31 mouse cellular contexts compared by ENCODE assay signal in genomic region chr2:68463801-68464200, GRCm38 (mm10). TPM values are rescaled to one million over a fixed set of nuclear protein-coding genes. Genes with fewer than 3 reads are reported as not detected.
DNase-seq lines count a peak whose midpoint lies in the region; ATAC-seq lines count a peak whose summit lies in the region.
"Had no signal": no experiment of that assay in that cellular context is flagged by ENCODE, and none has a peak within 500 bp of the region (broad histone marks: within the 10 kb centered on the region; RNA-seq: fewer than 3 reads in every experiment).

No protein-coding gene starts in this region.

- H3K27me3 ChIP-seq in heart, embryonic 10.5 days (ENCODE audit: insufficient read depth, poor library complexity, severe bottlenecking) = no peaks in the 10 kb centered on the region
- H3K27me3 ChIP-seq in midbrain, embryonic 11.5 days (ENCODE audit: control insufficient read depth, insufficient read depth, low read length) = no peaks in the 10 kb centered on the region
- no peaks in the 10 kb centered on the region for H3K27me3 ChIP-seq in midbrain, embryonic 15.5 days (replicated peaks)
- H3K27me3 ChIP-seq: CH12.LX; embryonic facial prominence, embryonic 13.5 days; forebrain, embryonic 12.5 days; forebrain, embryonic 15.5 days; hindbrain, embryonic 13.5 days; intestine, embryonic 15.5 days; kidney, embryonic 15.5 days; Patski had no signal

- H3K4me1 ChIP-seq in heart, embryonic 10.5 days = peaks cover 51% of the 10 kb centered on the region
- peaks cover 11% of the 10 kb centered on the region for H3K4me1 ChIP-seq in midbrain, embryonic 11.5 days (ENCODE audit: control insufficient read depth, insufficient read depth, low read length)
- peaks cover 3% of the 10 kb centered on the region for H3K4me1 ChIP-seq in midbrain, embryonic 15.5 days
- H3K4me1 ChIP-seq: embryonic facial prominence, embryonic 13.5 days had no signal

- WGBS in heart, embryonic 10.5 days = 78% methylated on average over 4 of the region's 4 CpGs
- 85% methylated on average over 4 of the region's 4 CpGs for WGBS in midbrain, embryonic 11.5 days
- WGBS in midbrain, embryonic 15.5 days = 85% methylated on average over 4 of the region's 4 CpGs

- peak; percentile 59 for DNase-seq in adrenal gland, adult 2 months
- DNase-seq in adrenal gland, adult 18-20 months (ENCODE audit: low spot score in 2 of 2) = no peak
- DNase-seq in heart, embryonic 10.5 days (ENCODE audit: low spot score) = peak; percentile 58
- no peak for DNase-seq in heart, adult 8-10 months (ENCODE audit: low spot score)
- DNase-seq in midbrain, embryonic 11.5 days (ENCODE audit: low spot score, missing footprints) = peak; percentile 21
- no peak for DNase-seq in cerebellum, postnatal 14 days
- DNase-seq: B cell, adult 2 months; cerebellum, adult 18-20 months; cerebellum, adult 9-11 months; cerebellum, postnatal 36 days; embryo, embryonic 11 days; gastrocnemius, postnatal 10 days; gastrocnemius, postnatal 36 days; heart, postnatal 14 days; kidney, adult 11 months; kidney, adult 8-10 months had no signal

- no peak for ATAC-seq in midbrain, embryonic 11.5 days (ENCODE audit: low FRiP score)
- ATAC-seq in midbrain, embryonic 15.5 days (replicated peaks) = no peak
- ATAC-seq: forebrain, embryonic 15.5 days; hindbrain, embryonic 16.5 days; intestine, embryonic 15.5 days; Patski had no signal

- H3K4me3 ChIP-seq in heart, embryonic 10.5 days = no peak overlapping the region
- H3K4me3 ChIP-seq in midbrain, embryonic 11.5 days (ENCODE audit: low read depth, low read length) = no peak overlapping the region
- no peak overlapping the region for H3K4me3 ChIP-seq in midbrain, embryonic 15.5 days
- H3K4me3 ChIP-seq: embryonic facial prominence, embryonic 10.5 days; embryonic facial prominence, embryonic 13.5 days; erythroblast, embryonic 14.5 days; forebrain, embryonic 12.5 days; forebrain, embryonic 15.5 days; hindbrain, embryonic 10.5 days; hindbrain, embryonic 13.5 days; intestine, embryonic 15.5 days; kidney, embryonic 15.5 days had no signal

- H3K36me3 ChIP-seq in heart, embryonic 10.5 days = peaks cover 27% of the 10 kb centered on the region
- no peaks in the 10 kb centered on the region; the same call in 1 of the 2 replicates for H3K36me3 ChIP-seq in midbrain, embryonic 11.5 days (ENCODE audit: control insufficient read depth, insufficient read depth, low read length)
- H3K36me3 ChIP-seq in midbrain, embryonic 15.5 days (replicated peaks) = no peaks in the 10 kb centered on the region
- H3K36me3 ChIP-seq: forebrain, embryonic 15.5 days; G1E; intestine, embryonic 15.5 days had no signal

- H3K9ac ChIP-seq in midbrain, embryonic 11.5 days (ENCODE audit: low read length) = no peak overlapping the region
- H3K9ac ChIP-seq in midbrain, embryonic 15.5 days = no peak overlapping the region
- H3K9ac ChIP-seq: embryonic facial prominence, embryonic 13.5 days; forebrain, embryonic 12.5 days; forebrain, embryonic 15.5 days; hindbrain, embryonic 13.5 days; intestine, embryonic 15.5 days; kidney, embryonic 15.5 days had no signal

- 0 out of 2 replicates have a peak overlapping the region, but pooled peaks have one; percentile 56 for H3K27ac ChIP-seq in heart, embryonic 10.5 days
- no peak overlapping the region for H3K27ac ChIP-seq in midbrain, embryonic 11.5 days (ENCODE audit: low read depth, low read length)
- H3K27ac ChIP-seq in midbrain, embryonic 15.5 days = no peak overlapping the region
- H3K27ac ChIP-seq: embryonic facial prominence, embryonic 10.5 days; embryonic facial prominence, embryonic 13.5 days; forebrain, embryonic 12.5 days; forebrain, embryonic 15.5 days; hindbrain, embryonic 10.5 days; hindbrain, embryonic 13.5 days; intestine, embryonic 15.5 days; kidney, embryonic 15.5 days had no signal

- H3K9me3 ChIP-seq in heart, embryonic 10.5 days = no peaks in the 10 kb centered on the region
- no peaks in the 10 kb centered on the region for H3K9me3 ChIP-seq in midbrain, embryonic 11.5 days (ENCODE audit: control insufficient read depth, low read length)
- no peaks in the 10 kb centered on the region for H3K9me3 ChIP-seq in midbrain, embryonic 15.5 days
- H3K9me3 ChIP-seq: embryonic facial prominence, embryonic 10.5 days; embryonic facial prominence, embryonic 13.5 days; forebrain, embryonic 12.5 days; forebrain, embryonic 15.5 days; hindbrain, embryonic 10.5 days; hindbrain, embryonic 13.5 days; intestine, embryonic 15.5 days; kidney, embryonic 15.5 days had no signal

- H3K4me2 ChIP-seq in midbrain, embryonic 11.5 days = no peak overlapping the region
- H3K4me2 ChIP-seq in midbrain, embryonic 15.5 days = no peak overlapping the region
- H3K4me2 ChIP-seq: embryonic facial prominence, embryonic 13.5 days; forebrain, embryonic 12.5 days; forebrain, embryonic 15.5 days; heart, embryonic 11.5 days; hindbrain, embryonic 13.5 days; intestine, embryonic 15.5 days; kidney, embryonic 15.5 days had no signal

RNA-seq across cellular contexts. Expression of gene Stk39, which starts 8.3 kb away (rescaled TPM):
- total RNA-seq in adrenal gland, adult 2 months (2021) = 10 to 100 TPM; 70.2 to 96.2 TPM
- polyA plus RNA-seq in adrenal gland, adult 2 months (2012; rRNA removed) = 18.3 and 27.3 TPM in 2 replicates
- 10 to 100 TPM; 48.1 to 55.6 TPM for total RNA-seq in adrenal gland, adult 18-20 months (2021)
- polyA plus RNA-seq in heart, embryonic 10.5 days (2016; fragmentation: Nextera tagmentation; extraction: Ambion mirVana) = 45.2 and 51.3 TPM in 2 replicates
- 10 to 100 TPM; 63.7 to 93.6 (median 79.1) TPM for total RNA-seq in heart, adult 8-10 months (2022)
- polyA plus RNA-seq in midbrain, embryonic 11.5 days (2014; fragmentation: Nextera tagmentation; extraction: Ambion mirVana) = 51.9 and 52.5 TPM in 2 replicates
- 22.7 and 24.6 TPM in 2 replicates for polyA plus RNA-seq in midbrain, embryonic 15.5 days (2015; fragmentation: Nextera tagmentation; extraction: Ambion mirVana)
- total RNA-seq: CH12.LX had no signal
- polyA plus RNA-seq: erythroblast, embryonic 14.5 days; G1E had no signal

Comparison
In these comparisons a context has a peak if more than half of its experiments do, and no peak if none do; other contexts are left out.
1. DNase-seq: peak in adrenal gland, adult 2 months (single experiment), heart, embryonic 10.5 days (single experiment) and midbrain, embryonic 11.5 days (single experiment); none in adrenal gland, adult 18-20 months (0 of 2), heart, adult 8-10 months (single experiment) and cerebellum, postnatal 14 days (0 of 2).